Mouse (Mus musculus): ENCODE data around the gene Sar1a. TPM values are rescaled to one million over a fixed set of nuclear protein-coding genes. Genes with fewer than 3 reads are reported as not detected.

Sar1a gene
- total RNA-seq, 1 experiment: 145 TPM

GRCm38 (mm10) chr10:61646557-61646956 is 33.5 kb upstream of the Sar1a start:
- H3K4me3 ChIP-seq (ENCODE audit: insufficient read depth in 1 of 2, low read depth in 1 of 2, low read length in 2 of 2, poor library complexity in 1 of 2, severe bottlenecking in 1 of 2): no peak overlapping the region
- H3K9me3 ChIP-seq (ENCODE audit: control insufficient read depth, insufficient read depth, low read depth, low read length): no peaks in the 10 kb centered on the region

GRCm38 (mm10) chr10:61647790-61648736 is 32.0 kb upstream of the Sar1a start, which contains the start of gene Ppa1:
Gene Ppa1 (plus strand): TSS chr10:61648552.
- Histone ChIP-seq H3K9me3 (ENCODE audit: control insufficient read depth, insufficient read depth, low read depth, low read length) (no peaks in the 10 kb centered on the region), H3K4me3 (ENCODE audit: insufficient read depth in 1 of 2, low read depth in 1 of 2, low read length in 2 of 2, poor library complexity in 1 of 2, severe bottlenecking in 1 of 2) (peak within 1 kb of the TSS; percentile 78 to 86), H3K36me3 (ENCODE audit: control insufficient read depth, insufficient read depth, low read length, poor library complexity, severe bottlenecking) (peaks cover 4% of the 10 kb centered on the region; the same call in 1 of the 2 replicates), H3K9ac (ENCODE audit: insufficient read depth, low read depth, low read length, poor library complexity, severe bottlenecking) (peak within 1 kb of the TSS; percentile 91), H3K27ac (ENCODE audit: insufficient read depth, low read depth, low read length, poor library complexity, severe bottlenecking) (peak within 1 kb of the TSS; percentile 41), H3K4me1 (ENCODE audit: control insufficient read depth in 2 of 2, insufficient read depth in 2 of 2, low read length in 2 of 2, poor library complexity in 1 of 2) (peaks cover 3 to 7% of the 10 kb centered on the region in 2 experiments; a peak in 2 of 4 replicates)
- TF ChIP-seq CHD2 (IDR thresholded peaks at IDR 0.05; ENCODE audit: low read depth, low read length) (no peak), HCFC1 (IDR thresholded peaks at IDR 0.05; ENCODE audit: borderline replicate concordance, insufficient read depth, low read length) (0 out of 2 replicates have a peak, but pooled peaks have one; percentile 8)
- in situ Hi-C loops (cut with MboI; ENCODE audit: low sequenced_read_pairs in 2 of 2, unreplicated experiment in 2 of 2): no loop called here
- peak; percentile 83 for DNase-seq (ENCODE audit: low read depth, low spot score)

More at GRCm38 (mm10) chr10:61646557-61646956, 33.5 kb upstream of the Sar1a start:
- in situ Hi-C loops (cut with MboI; ENCODE audit: low sequenced_read_pairs in 2 of 2, unreplicated experiment in 2 of 2): no loop called here
- TF ChIP-seq ZC3H11A (IDR thresholded peaks at IDR 0.05; ENCODE audit: borderline replicate concordance, low read depth, low read length) (no peak), ZNF384 (IDR thresholded peaks at IDR 0.05; ENCODE audit: low read depth, low read length) (no peak), CHD2 (IDR thresholded peaks at IDR 0.05; ENCODE audit: low read depth, low read length) (no peak), MAFK (IDR thresholded peaks at IDR 0.05; ENCODE audit: insufficient read depth, low read depth, low read length) (no peak), HCFC1 (IDR thresholded peaks at IDR 0.05; ENCODE audit: borderline replicate concordance, insufficient read depth, low read length) (no peak)
- Histone ChIP-seq H3K9ac (ENCODE audit: insufficient read depth, low read depth, low read length, poor library complexity, severe bottlenecking) (no peak overlapping the region), H3K36me3 (ENCODE audit: control insufficient read depth, insufficient read depth, low read length, poor library complexity, severe bottlenecking) (peaks cover 4% of the 10 kb centered on the region; the same call in 1 of the 2 replicates), H3K27ac (ENCODE audit: insufficient read depth, low read depth, low read length, poor library complexity, severe bottlenecking) (no peak overlapping the region), H3K4me1 (ENCODE audit: control insufficient read depth in 2 of 2, insufficient read depth in 2 of 2, low read length in 2 of 2, poor library complexity in 1 of 2) (peaks cover 3 to 7% of the 10 kb centered on the region in 2 experiments; a peak in 2 of 4 replicates)
- DNase-seq (ENCODE audit: low read depth, low spot score): no peak

GRCm38 (mm10) chr10:61648737-61649645 is 31.1 kb upstream of the Sar1a start:
- no peak for DNase-seq (ENCODE audit: low read depth, low spot score)

GRCm38 (mm10) chr10:61654105-61654504 is 26.0 kb upstream of the Sar1a start:
- Histone ChIP-seq H3K4me1 (ENCODE audit: control insufficient read depth in 2 of 2, insufficient read depth in 2 of 2, low read length in 2 of 2, poor library complexity in 1 of 2) (peaks cover 2 to 3% of the 10 kb centered on the region in 2 experiments; a peak in 1 of 4 replicates), H3K9me3 (ENCODE audit: control insufficient read depth, insufficient read depth, low read depth, low read length) (no peaks in the 10 kb centered on the region), H3K27ac (ENCODE audit: insufficient read depth, low read depth, low read length, poor library complexity, severe bottlenecking) (no peak overlapping the region), H3K4me3 (ENCODE audit: insufficient read depth in 1 of 2, low read depth in 1 of 2, low read length in 2 of 2, poor library complexity in 1 of 2, severe bottlenecking in 1 of 2) (no peak overlapping the region), H3K9ac (ENCODE audit: insufficient read depth, low read depth, low read length, poor library complexity, severe bottlenecking) (no peak overlapping the region), H3K36me3 (ENCODE audit: control insufficient read depth, insufficient read depth, low read length, poor library complexity, severe bottlenecking) (peaks cover 14% of the 10 kb centered on the region)
- DNase-seq (ENCODE audit: low read depth, low spot score): no peak
- TF ChIP-seq CHD2 (IDR thresholded peaks at IDR 0.05; ENCODE audit: low read depth, low read length): no peak
- no peak for TF ChIP-seq MAFK (IDR thresholded peaks at IDR 0.05; ENCODE audit: insufficient read depth, low read depth, low read length)
- TF ChIP-seq HCFC1 (IDR thresholded peaks at IDR 0.05; ENCODE audit: borderline replicate concordance, insufficient read depth, low read length): no peak
- TF ChIP-seq ZC3H11A (IDR thresholded peaks at IDR 0.05; ENCODE audit: borderline replicate concordance, low read depth, low read length): no peak
- TF ChIP-seq ZNF384 (IDR thresholded peaks at IDR 0.05; ENCODE audit: low read depth, low read length): no peak
- in situ Hi-C loops (cut with MboI; ENCODE audit: low sequenced_read_pairs in 2 of 2, unreplicated experiment in 2 of 2): no loop called here

More at GRCm38 (mm10) chr10:61648737-61649645, 31.1 kb upstream of the Sar1a start:
- peak overlapping the region; percentile 41 for H3K27ac ChIP-seq (ENCODE audit: insufficient read depth, low read depth, low read length, poor library complexity, severe bottlenecking)
- peak overlapping the region; percentile 78 to 86 for H3K4me3 ChIP-seq (ENCODE audit: insufficient read depth in 1 of 2, low read depth in 1 of 2, low read length in 2 of 2, poor library complexity in 1 of 2, severe bottlenecking in 1 of 2)
- peaks cover 3 to 7% of the 10 kb centered on the region in 2 experiments; a peak in 2 of 4 replicates for H3K4me1 ChIP-seq (ENCODE audit: control insufficient read depth in 2 of 2, insufficient read depth in 2 of 2, low read length in 2 of 2, poor library complexity in 1 of 2)
- no peak for TF ChIP-seq CHD2 (IDR thresholded peaks at IDR 0.05; ENCODE audit: low read depth, low read length)
- no peak for TF ChIP-seq MAFK (IDR thresholded peaks at IDR 0.05; ENCODE audit: insufficient read depth, low read depth, low read length)
- 0 out of 2 replicates have a peak, but pooled peaks have one; percentile 8 for TF ChIP-seq HCFC1 (IDR thresholded peaks at IDR 0.05; ENCODE audit: borderline replicate concordance, insufficient read depth, low read length)
- no peak for TF ChIP-seq ZNF384 (IDR thresholded peaks at IDR 0.05; ENCODE audit: low read depth, low read length)
- no peak for TF ChIP-seq ZC3H11A (IDR thresholded peaks at IDR 0.05; ENCODE audit: borderline replicate concordance, low read depth, low read length)
- H3K36me3 ChIP-seq (ENCODE audit: control insufficient read depth, insufficient read depth, low read length, poor library complexity, severe bottlenecking): peaks cover 4% of the 10 kb centered on the region; the same call in 1 of the 2 replicates
- no peaks in the 10 kb centered on the region for H3K9me3 ChIP-seq (ENCODE audit: control insufficient read depth, insufficient read depth, low read depth, low read length)
- H3K9ac ChIP-seq (ENCODE audit: insufficient read depth, low read depth, low read length, poor library complexity, severe bottlenecking): peak overlapping the region; percentile 91
- in situ Hi-C loops (cut with MboI; ENCODE audit: low sequenced_read_pairs in 2 of 2, unreplicated experiment in 2 of 2): no loop called here
